10 mouse cellular contexts compared by ENCODE assay signal in genomic region chr9:121301041-121301920, GRCm38 (mm10). TPM values are rescaled to one million over a fixed set of nuclear protein-coding genes. Genes with fewer than 3 reads are reported as not detected.
DNase-seq lines count a peak whose midpoint lies in the region; ATAC-seq and TF ChIP-seq lines count a peak whose summit lies in the region.
"Had no signal": no experiment of that assay in that cellular context is flagged by ENCODE, and none has a peak within 500 bp of the region (broad histone marks: within the 10 kb centered on the region; RNA-seq: fewer than 3 reads in every experiment).

No protein-coding gene starts in this region.

- peak; percentile 97 for DNase-seq in heart, adult 11 months
- no peak for DNase-seq in heart, postnatal 25 days (ENCODE audit: low spot score)
- DNase-seq in ES-E14 (ENCODE audit: low read depth, low spot score) = no peak
- DNase-seq in hindbrain, embryonic 11.5 days (ENCODE audit: low spot score) = no peak
- peak; percentile 23 for DNase-seq in midbrain, postnatal 0 days (ENCODE audit: low spot score)
- DNase-seq in adrenal gland, adult (ENCODE audit: inconsistent age in 2 of 2, low spot score in 1 of 2) = no peak
- no peak for DNase-seq in right cerebral cortex, postnatal 4 days

- in situ Hi-C loops in ES-E14 (cut with MboI; ENCODE audit: low sequenced_read_pairs in 2 of 2, unreplicated experiment in 2 of 2) = loop anchor here in 1 of 2 experiments (5.0 kb wide), 1 partner anchor 51 kb away; no protein-coding TSS in a partner anchor

- H3K4me1 ChIP-seq in ES-E14 (ENCODE audit: control insufficient read depth in 2 of 2, insufficient read depth in 2 of 2, low read length in 2 of 2, poor library complexity in 1 of 2) = peaks cover 12 to 32% of the 10 kb centered on the region in 2 experiments
- peaks cover 28% of the 10 kb centered on the region for H3K4me1 ChIP-seq in hindbrain, embryonic 11.5 days (replicated peaks; ENCODE audit: control insufficient read depth, insufficient read depth, low read length)
- peaks cover 34% of the 10 kb centered on the region for H3K4me1 ChIP-seq in midbrain, postnatal 0 days (ENCODE audit: insufficient read depth, low read length)

- intact Hi-C loops in heart, postnatal 25 days (cut with DNase I) = loop anchor here (2.0 kb wide), 1 partner anchor 54 kb away; no protein-coding TSS in a partner anchor

- peak overlapping the region; percentile 54 to 60 for H3K4me3 ChIP-seq in ES-E14 (ENCODE audit: insufficient read depth in 1 of 2, low read depth in 1 of 2, low read length in 2 of 2, poor library complexity in 1 of 2, severe bottlenecking in 1 of 2)
- H3K4me3 ChIP-seq in hindbrain, embryonic 11.5 days (ENCODE audit: low read depth, low read length) = no peak overlapping the region
- no peak overlapping the region for H3K4me3 ChIP-seq in midbrain, postnatal 0 days (ENCODE audit: low read depth, low read length)
- H3K4me3 ChIP-seq: embryonic facial prominence, embryonic 13.5 days had no signal

- H3K36me3 ChIP-seq in ES-E14 (ENCODE audit: control insufficient read depth, insufficient read depth, low read length, poor library complexity, severe bottlenecking) = no peaks in the 10 kb centered on the region; the same call in 1 of the 2 replicates
- H3K36me3 ChIP-seq in hindbrain, embryonic 11.5 days (ENCODE audit: control insufficient read depth, insufficient read depth, low read length) = no peaks in the 10 kb centered on the region
- no peaks in the 10 kb centered on the region for H3K36me3 ChIP-seq in midbrain, postnatal 0 days (ENCODE audit: insufficient read depth, low read length)
- H3K36me3 ChIP-seq: embryonic facial prominence, embryonic 13.5 days had no signal

- H3K4me2 ChIP-seq in hindbrain, embryonic 11.5 days (replicated peaks; ENCODE audit: low read depth, low read length) = peak overlapping the region; percentile 9; the same call in 1 of the 2 replicates
- 0 out of 2 replicates have a peak overlapping the region, but pooled peaks have one; percentile 6 for H3K4me2 ChIP-seq in midbrain, postnatal 0 days (ENCODE audit: low read depth, low read length, poor library complexity, severe bottlenecking)
- H3K4me2 ChIP-seq: embryonic facial prominence, embryonic 13.5 days had no signal

- 69% methylated on average over 22 of the region's 22 CpGs for WGBS in hindbrain, embryonic 11.5 days
- 77% methylated on average over 22 of the region's 22 CpGs for WGBS in midbrain, postnatal 0 days

- H3K9ac ChIP-seq in ES-E14 (ENCODE audit: insufficient read depth, low read depth, low read length, poor library complexity, severe bottlenecking) = peak overlapping the region; percentile 68
- 0 out of 2 replicates have a peak overlapping the region, but pooled peaks have one; percentile 28 for H3K9ac ChIP-seq in hindbrain, embryonic 11.5 days (ENCODE audit: low read depth, low read length)
- no peak overlapping the region; the same call in 1 of the 2 replicates for H3K9ac ChIP-seq in midbrain, postnatal 0 days (replicated peaks; ENCODE audit: low read length, poor library complexity, severe bottlenecking)
- H3K9ac ChIP-seq: embryonic facial prominence, embryonic 13.5 days; liver, embryonic 14.5 days had no signal

- no peaks in the 10 kb centered on the region for H3K9me3 ChIP-seq in ES-E14 (ENCODE audit: control insufficient read depth, insufficient read depth, low read depth, low read length)
- H3K9me3 ChIP-seq in hindbrain, embryonic 11.5 days (ENCODE audit: control insufficient read depth, low read length) = no peaks in the 10 kb centered on the region
- no peaks in the 10 kb centered on the region for H3K9me3 ChIP-seq in midbrain, postnatal 0 days (ENCODE audit: low read length)
- H3K9me3 ChIP-seq: embryonic facial prominence, embryonic 13.5 days had no signal

- ATAC-seq in hindbrain, embryonic 11.5 days (ENCODE audit: low FRiP score) = no peak
- no peak for ATAC-seq in midbrain, postnatal 0 days (ENCODE audit: low FRiP score)
- no peak for ATAC-seq in monocyte, adult 5-6 weeks (replicated peaks; ENCODE audit: insufficient number of reproducible peaks, low FRiP score, low TSS enrichment, poor library complexity, severe bottlenecking)

- TF ChIP-seq CTCF in midbrain, postnatal 0 days (IDR thresholded peaks at IDR 0.05) = no peak

- no peaks in the 10 kb centered on the region for H3K27me3 ChIP-seq in hindbrain, embryonic 11.5 days (ENCODE audit: control insufficient read depth, insufficient read depth, low read length)
- no peaks in the 10 kb centered on the region for H3K27me3 ChIP-seq in midbrain, postnatal 0 days (ENCODE audit: insufficient read depth, low read length)

- peak overlapping the region; percentile 20; the same call in 1 of the 2 replicates for H3K27ac ChIP-seq in ES-E14 (ENCODE audit: insufficient read depth, low read depth, low read length, poor library complexity, severe bottlenecking)
- H3K27ac ChIP-seq in hindbrain, embryonic 11.5 days (ENCODE audit: low read depth, low read length) = no peak overlapping the region; the same call in 1 of the 2 replicates
- no peak overlapping the region for H3K27ac ChIP-seq in midbrain, postnatal 0 days (ENCODE audit: low read depth, low read length)
- H3K27ac ChIP-seq: embryonic facial prominence, embryonic 13.5 days; liver, embryonic 14.5 days had no signal

TF ChIP-seq in ES-E14, 5 proteins besides CTCF, POLR2A, EP300 and RAD21:
- no peak for TF ChIP-seq HCFC1 (IDR thresholded peaks at IDR 0.05; ENCODE audit: borderline replicate concordance, insufficient read depth, low read length)
- TF ChIP-seq ZNF384 (IDR thresholded peaks at IDR 0.05; ENCODE audit: low read depth, low read length) = no peak
- TF ChIP-seq CHD2 (IDR thresholded peaks at IDR 0.05; ENCODE audit: low read depth, low read length) = no peak
- TF ChIP-seq ZC3H11A (IDR thresholded peaks at IDR 0.05; ENCODE audit: borderline replicate concordance, low read depth, low read length) = no peak
- no peak for TF ChIP-seq MAFK (IDR thresholded peaks at IDR 0.05; ENCODE audit: insufficient read depth, low read depth, low read length)

RNA-seq across cellular contexts. Expression of gene Trak1, which starts 4.0 kb away (rescaled TPM):
- total RNA-seq in heart, postnatal 25 days (2021) = 100 to 1,000 TPM; 309 to 322 TPM
- 18.9 and 42.6 TPM in 2 replicates for total RNA-seq in ES-E14 (2012; rRNA removed)
- 19.8 and 21.2 TPM in 2 replicates for polyA plus RNA-seq in hindbrain, embryonic 11.5 days (2014; fragmentation: Nextera tagmentation; extraction: Ambion mirVana)
- 107 and 154 TPM in 2 replicates for total RNA-seq in midbrain, postnatal 0 days (2014; rRNA removed)
- 58.7 and 61.6 TPM in 2 replicates for polyA plus RNA-seq in midbrain, postnatal 0 days (2015; fragmentation: Nextera tagmentation; extraction: Ambion mirVana)
- total RNA-seq in monocyte, adult 5-6 weeks (2017) = 26.0 to 55.3 TPM (median 29.2 TPM) in 3 replicates

RNA-seq across cellular contexts. Expression of gene Ulk4, which starts 24.3 kb away (rescaled TPM):
- total RNA-seq in heart, postnatal 25 days (2021) = under 1 TPM; 0.21 to 0.48 TPM
- total RNA-seq in ES-E14 (2012; rRNA removed) = 25.7 and 31.5 TPM in 2 replicates
- 161 and 185 TPM in 2 replicates for polyA plus RNA-seq in hindbrain, embryonic 11.5 days (2014; fragmentation: Nextera tagmentation; extraction: Ambion mirVana)
- 8.1 and 8.6 TPM in 2 replicates for total RNA-seq in midbrain, postnatal 0 days (2014; rRNA removed)
- polyA plus RNA-seq in midbrain, postnatal 0 days (2015; fragmentation: Nextera tagmentation; extraction: Ambion mirVana) = 68.0 and 80.0 TPM in 2 replicates
- total RNA-seq in monocyte, adult 5-6 weeks (2017) = 1.1 to 7.0 TPM (median 3.2 TPM) in 3 replicates

Comparison
In these comparisons a context has a peak if more than half of its experiments do, and no peak if none do; other contexts are left out.
1. DNase-seq: peak in heart, adult 11 months (single experiment) and midbrain, postnatal 0 days (single experiment); none in heart, postnatal 25 days (single experiment), ES-E14 (single experiment), hindbrain, embryonic 11.5 days (single experiment), adrenal gland, adult (0 of 2) and right cerebral cortex, postnatal 4 days (single experiment).
2. H3K4me3 ChIP-seq: peak in ES-E14 (2 of 2); none in hindbrain, embryonic 11.5 days (single experiment) and midbrain, postnatal 0 days (single experiment).